Mouse (Mus musculus) limb, embryonic 14.5 days (tissue): ENCODE measurements around the gene Rasgrp3. TPM values are rescaled to one million over a fixed set of nuclear protein-coding genes. Genes with fewer than 3 reads are reported as not detected.

Experiments used
- ATAC-seq: fragments of 200-750 bp; cut with Nextera tagmentation; 2 replicates; pipeline ENCODE4 v1.8.0; 2017; ENCODE audit warnings: low read depth, moderate number of reproducible peaks, moderate TSS enrichment; ENCODE audit not compliant: low FRiP score
- DNase-seq: peaks from one replicate; pipeline ENCODE4 v3.0.0-alpha.2; 2015; ENCODE audit warnings: low spot score
- H3K27ac ChIP-seq: fragments of 300-500 bp; sonication (generic); replicated peaks from 2 replicates; pipeline ENCODE4 v1.5.1; 2014; ENCODE audit warnings: low read depth, mild to moderate bottlenecking, low read length, moderate library complexity, mixed read lengths
- H3K27me3 ChIP-seq: fragments of 300-500 bp; sonication (generic); 2 replicates; pipeline ENCODE4 v1.6.1; 2014; ENCODE audit warnings: low read length, mixed read lengths; ENCODE audit not compliant: control insufficient read depth, insufficient read depth
- H3K36me3 ChIP-seq: fragments of 300-500 bp; sonication (generic); 2 replicates; pipeline ENCODE4 v1.6.1; 2014; ENCODE audit warnings: mild to moderate bottlenecking, low read length, moderate library complexity, mixed read lengths; ENCODE audit not compliant: control insufficient read depth, insufficient read depth
- H3K4me1 ChIP-seq: fragments of 300-500 bp; sonication (generic); 2 replicates; pipeline ENCODE4 v1.6.1; 2014; ENCODE audit warnings: antibody characterized with exemption, low read length, mixed read lengths; ENCODE audit not compliant: control insufficient read depth, insufficient read depth
- H3K4me2 ChIP-seq: fragments of 300-500 bp; sonication (generic); replicated peaks from 2 replicates; pipeline ENCODE4 v1.6.1; 2014; ENCODE audit warnings: low read depth, mild to moderate bottlenecking, low read length, moderate library complexity; ENCODE audit not compliant: severe bottlenecking
- H3K4me3 ChIP-seq: fragments of 300-500 bp; sonication (generic); replicated peaks from 2 replicates; pipeline ENCODE4 v1.5.1; 2014; ENCODE audit warnings: low read length
- H3K9ac ChIP-seq: fragments of 300-500 bp; sonication (generic); 2 replicates; pipeline ENCODE4 v1.6.1; 2014; ENCODE audit warnings: mild to moderate bottlenecking, low read depth, low read length, moderate library complexity; ENCODE audit not compliant: severe bottlenecking
- H3K9me3 ChIP-seq: fragments of 300-500 bp; sonication (generic); 2 replicates; pipeline ENCODE4 v1.6.1; 2016; ENCODE audit warnings: low read length; ENCODE audit not compliant: control insufficient read depth
- POLR2A ChIP-seq: fragments of 200-500 bp; IDR thresholded peaks from 2 replicates; pipeline ENCODE4 v1.8.0; 2012; ENCODE audit warnings: inconsistent platforms, mild to moderate bottlenecking, moderate library complexity, borderline replicate concordance; ENCODE audit not compliant: insufficient read depth, insufficient read length; ENCODE audit errors: extremely low read depth
- whole genome bisulfite sequencing: fragments of 180-500 bp; shearing (Covaris S2); extraction: QIAGEN DNeasy Blood & Tissue Kit; methylation state at CpG from one replicate; pipeline ENCODE4 v1.1.7; 2014; 5-methylcytosine and 5-hydroxymethylcytosine counted together
- polyA plus RNA-seq, 2 experiments: library from polyadenylated mRNA; depleted of rRNA in 1 of 2; stranded (reverse) in 1 of 2; unstranded in 1 of 2; fragments of >200 nt; fragmentation: Nextera tagmentation in 1 of 2; extraction: Ambion mirVana in 1 of 2; gene quantifications; 2 replicates each; pipeline versions ENCODE4 v1.2.1 to v1.2.3; 2012 to 2014

Rasgrp3 gene
- polyA plus RNA-seq, 2 experiments = 9.3 to 13.9 TPM

DNA sequence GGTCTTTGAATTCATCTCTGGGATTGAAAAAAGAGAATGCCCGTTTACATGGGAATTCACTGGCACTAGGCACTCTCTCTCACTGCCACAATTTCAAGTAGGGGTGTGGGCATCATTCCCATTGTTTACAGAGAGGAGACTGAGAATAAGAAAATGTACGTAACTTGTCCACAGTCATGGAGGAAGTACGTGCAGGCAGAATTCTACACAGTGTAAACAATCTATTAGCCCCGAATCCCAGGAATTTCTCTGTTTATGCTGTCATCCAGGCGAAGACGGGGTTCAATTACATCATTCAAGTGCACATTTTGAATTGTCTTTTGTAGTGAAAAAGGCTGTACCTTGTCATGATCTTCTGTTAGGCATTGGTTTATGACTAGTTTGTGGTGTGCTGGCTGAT is 34.6 kb downstream of the Rasgrp3 start:
- Histone ChIP-seq H3K4me3 (no peak overlapping the region), H3K9me3 (no peaks in the 10 kb centered on the region), H3K4me1 (peaks cover 15% of the 10 kb centered on the region), H3K27ac (no peak overlapping the region), H3K9ac (no peak overlapping the region), H3K36me3 (no peaks in the 10 kb centered on the region), H3K4me2 (no peak overlapping the region), H3K27me3 (no peaks in the 10 kb centered on the region)
- WGBS = 78% methylated on average over 6 of the region's 6 CpGs
- DNase-seq (no peak), ATAC-seq (no peak)
- TF ChIP-seq POLR2A = no peak

DNA sequence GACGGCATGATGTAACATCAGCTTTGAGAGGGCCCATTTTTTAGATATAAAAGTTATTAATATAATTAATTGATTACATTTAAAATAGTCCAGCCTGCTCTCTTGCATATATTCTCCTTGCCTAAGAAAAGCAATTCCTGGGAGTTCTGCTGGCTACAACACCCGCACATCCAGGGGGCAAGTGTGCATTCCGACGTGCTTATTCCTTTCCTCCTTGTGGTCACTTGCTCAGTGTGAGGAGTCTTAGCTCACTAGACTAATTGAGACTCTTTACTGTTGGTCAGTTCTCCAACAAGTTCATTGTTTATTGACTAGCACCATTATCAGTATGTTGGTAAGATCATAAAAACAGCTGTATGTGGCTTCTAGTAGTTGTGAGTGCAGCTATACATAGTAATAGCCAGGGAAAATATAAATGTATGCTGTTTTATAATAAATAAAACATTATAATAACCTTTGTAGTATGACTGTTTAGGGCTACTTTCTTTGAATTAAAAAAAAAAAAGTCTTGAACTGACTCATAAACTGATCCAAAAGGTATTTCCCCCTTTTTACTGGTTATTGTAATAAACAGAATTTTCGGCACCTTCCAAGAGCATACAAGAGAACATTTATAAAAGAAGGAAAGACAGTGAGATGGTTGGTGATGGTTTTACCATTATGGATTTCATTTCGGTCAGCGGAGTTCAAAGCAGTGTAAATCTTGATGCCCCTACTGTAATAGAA is 35.4 kb downstream of the Rasgrp3 start:
- Histone ChIP-seq H3K4me1 (peaks cover 11% of the 10 kb centered on the region), H3K9ac (no peak overlapping the region), H3K9me3 (no peaks in the 10 kb centered on the region), H3K27ac (no peak overlapping the region), H3K36me3 (no peaks in the 10 kb centered on the region), H3K27me3 (no peaks in the 10 kb centered on the region), H3K4me2 (no peak overlapping the region), H3K4me3 (no peak overlapping the region)
- no peak for DNase-seq
- ATAC-seq = no peak
- 90% methylated on average over 7 of the region's 7 CpGs for WGBS
- no peak for TF ChIP-seq POLR2A

DNA sequence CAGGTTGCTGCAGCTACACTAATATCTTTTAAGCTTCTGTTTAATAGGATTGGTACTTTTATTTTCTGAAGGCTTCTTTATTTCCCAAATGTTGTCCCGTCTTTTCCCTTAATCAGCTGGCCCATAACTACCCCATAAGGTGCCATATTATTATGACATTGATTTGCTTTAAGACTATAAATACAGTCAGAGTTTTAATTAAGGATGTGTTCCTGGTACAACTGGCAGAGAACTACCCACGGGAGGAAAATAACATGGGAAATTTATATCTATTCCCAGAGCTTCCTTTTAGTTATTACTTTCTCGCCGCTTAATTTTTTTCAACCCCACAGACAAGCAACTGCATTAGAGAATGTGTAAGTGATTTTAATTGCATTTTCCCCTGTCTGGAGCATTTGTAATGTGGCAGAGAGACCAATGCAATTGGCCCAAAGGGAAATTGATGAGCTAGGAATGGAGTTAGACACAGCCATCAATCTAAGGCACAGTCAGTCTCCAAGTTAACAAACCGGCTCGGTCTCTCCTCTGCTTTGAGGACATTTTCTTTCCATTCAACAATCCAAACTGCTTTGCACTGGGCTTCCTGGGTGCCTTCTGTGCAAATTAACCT is 36.1 kb downstream of the Rasgrp3 start:
- no peak overlapping the region for H3K4me2 ChIP-seq
- ATAC-seq (no peak), DNase-seq (no peak)
- no peaks in the 10 kb centered on the region for H3K27me3 ChIP-seq
- no peak overlapping the region for H3K27ac ChIP-seq
- H3K9me3 ChIP-seq = no peaks in the 10 kb centered on the region
- no peak overlapping the region for H3K9ac ChIP-seq
- no peak overlapping the region for H3K4me3 ChIP-seq
- TF ChIP-seq POLR2A = no peak
- peaks cover 11% of the 10 kb centered on the region for H3K4me1 ChIP-seq
- no peaks in the 10 kb centered on the region for H3K36me3 ChIP-seq
- 62% methylated on average over 6 of the region's 6 CpGs for WGBS

DNA sequence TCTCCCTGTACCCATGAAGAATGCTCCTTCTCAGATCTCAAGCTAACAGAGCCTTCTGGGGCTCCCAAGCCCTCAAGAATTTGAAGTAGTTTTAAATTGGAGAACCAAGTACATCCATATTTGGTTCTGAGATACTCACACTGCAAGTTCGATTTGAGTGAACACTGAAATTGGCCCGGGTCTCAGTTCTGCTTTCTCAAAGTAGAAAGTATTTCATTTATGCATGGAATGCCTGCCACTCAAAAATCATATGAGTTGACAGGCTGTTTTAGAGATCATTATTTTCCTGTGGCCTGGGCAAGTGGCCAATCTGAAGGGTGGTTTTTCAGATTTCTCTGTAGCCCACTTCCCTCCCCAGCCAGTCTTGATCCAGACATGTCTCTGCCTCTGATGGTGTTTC is 36.7 kb downstream of the Rasgrp3 start:
- DNase-seq (peak; percentile 29), ATAC-seq (no peak)
- no peaks in the 10 kb centered on the region for H3K9me3 ChIP-seq
- H3K4me2 ChIP-seq = no peak overlapping the region
- H3K36me3 ChIP-seq = no peaks in the 10 kb centered on the region
- WGBS = 36% methylated on average over 2 of the region's 2 CpGs
- no peaks in the 10 kb centered on the region for H3K27me3 ChIP-seq
- no peak for TF ChIP-seq POLR2A
- no peak overlapping the region for H3K27ac ChIP-seq
- no peak overlapping the region for H3K9ac ChIP-seq
- H3K4me1 ChIP-seq = peaks cover 11% of the 10 kb centered on the region
- no peak overlapping the region for H3K4me3 ChIP-seq

DNA sequence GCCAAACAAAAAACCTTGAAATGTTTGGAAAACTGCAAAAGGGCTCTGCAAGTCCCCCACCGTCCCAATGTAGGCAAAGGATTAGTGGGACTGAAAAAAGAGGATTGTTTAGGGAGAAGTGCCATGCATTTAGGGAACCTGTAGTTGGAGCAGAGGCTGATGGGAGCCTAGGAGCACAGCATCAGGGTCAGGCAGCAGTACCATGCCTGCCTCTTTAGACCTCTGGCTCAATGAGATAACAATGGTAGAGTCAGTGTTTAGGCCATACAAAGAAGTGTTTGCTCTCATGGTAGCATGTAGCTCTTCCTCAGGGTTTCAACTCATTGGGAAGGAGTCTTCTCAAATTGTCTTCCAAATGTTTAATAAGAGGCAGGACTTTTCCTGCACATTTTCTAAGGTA is 40.3 kb downstream of the Rasgrp3 start:
- WGBS = 67% methylated on average over 1 of the region's 1 CpGs
- no peak overlapping the region for H3K4me2 ChIP-seq
- H3K36me3 ChIP-seq = no peaks in the 10 kb centered on the region
- no peak overlapping the region for H3K9ac ChIP-seq
- H3K4me3 ChIP-seq = no peak overlapping the region
- ATAC-seq = no peak
- no peaks in the 10 kb centered on the region for H3K27me3 ChIP-seq
- H3K4me1 ChIP-seq = peaks cover 11% of the 10 kb centered on the region
- no peak overlapping the region for H3K27ac ChIP-seq
- no peak for DNase-seq
- no peak for TF ChIP-seq POLR2A
- H3K9me3 ChIP-seq = no peaks in the 10 kb centered on the region
